Mouse (Mus musculus): ENCODE measurements at regions not wholly inside any gene's neighbourhood (a gene's known extent, or its start where the extent isn't known, plus 50 kb on each side); places are given as distances from the start of the nearest gene placed in this dataset.

DNA sequence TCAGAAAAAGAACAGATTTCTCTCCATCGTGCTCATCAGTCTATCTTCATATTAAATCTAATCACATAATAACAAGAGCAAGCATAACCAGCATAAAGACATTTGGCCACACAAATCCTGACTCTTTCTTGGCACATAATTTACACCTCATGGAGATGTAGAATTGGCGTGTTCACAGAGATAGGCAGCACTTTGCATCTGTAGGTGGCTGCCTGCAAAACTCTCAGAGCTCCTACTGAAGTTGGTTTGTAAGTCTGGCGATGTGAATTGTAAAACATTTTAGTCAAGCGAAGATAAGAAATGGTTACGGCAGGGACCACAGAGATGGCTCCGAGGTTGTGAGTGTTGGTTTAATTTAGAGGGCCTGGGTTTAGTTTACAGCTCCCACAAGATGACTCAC, 419.0 kb downstream of the Adamts20 start:
- no peak for ATAC-seq (replicated peaks; ENCODE audit: insufficient number of reproducible peaks, insufficient read depth, low FRiP score, low read depth)
- 87% methylated on average over 6 of the region's 6 CpGs for WGBS
- no peaks in the 10 kb centered on the region for H3K27me3 ChIP-seq
- H3K36me3 ChIP-seq = no peaks in the 10 kb centered on the region
- H3K9ac ChIP-seq = no peak overlapping the region
- no peak overlapping the region for H3K4me2 ChIP-seq
- H3K4me1 ChIP-seq (replicated peaks) = 0 out of 2 replicates have a peak, but pooled peaks cover 4% of the 10 kb centered on the region
- 0 out of 2 replicates have a peak, but pooled peaks cover 3% of the 10 kb centered on the region for H3K9me3 ChIP-seq (replicated peaks)
- no peak overlapping the region for H3K27ac ChIP-seq
- H3K4me3 ChIP-seq = no peak overlapping the region

- WGBS = 35% methylated on average over 18 of the region's 18 CpGs
- H3K4me1 ChIP-seq (replicated peaks) = 0 out of 2 replicates have a peak, but pooled peaks cover 4% of the 10 kb centered on the region
Measured at GRCm38 (mm10) chr15:94045131-94045756, 420.0 kb downstream of the Adamts20 start.

DNA sequence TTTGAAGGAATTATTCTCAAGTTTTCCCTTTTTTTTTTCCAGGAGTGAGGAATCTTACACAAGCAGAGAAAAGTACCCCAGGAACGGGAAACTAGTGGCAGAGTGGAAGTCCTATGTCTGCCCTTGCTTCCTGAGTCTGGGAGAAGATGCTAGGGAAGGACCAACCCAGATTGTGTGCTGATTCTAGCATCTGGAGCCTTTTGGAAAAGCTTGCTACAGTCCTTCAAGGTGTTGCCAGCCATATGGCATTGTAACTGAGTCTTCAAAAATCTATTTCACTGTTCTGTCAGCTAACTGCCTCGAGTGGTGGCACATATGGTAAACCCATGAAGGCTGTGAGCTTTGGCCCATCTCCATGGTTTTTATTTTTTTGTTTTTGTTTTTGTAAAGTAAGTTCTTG, 432.3 kb downstream of the Adamts20 start:
- 76% methylated on average over 2 of the region's 2 CpGs for WGBS
- Histone ChIP-seq H3K4me3 (no peak overlapping the region), H3K4me1 (replicated peaks) (no peaks in the 10 kb centered on the region), H3K27me3 (no peaks in the 10 kb centered on the region), H3K36me3 (no peaks in the 10 kb centered on the region), H3K27ac (no peak overlapping the region), H3K9ac (no peak overlapping the region), H3K9me3 (replicated peaks) (no peaks in the 10 kb centered on the region), H3K4me2 (no peak overlapping the region)
- ATAC-seq (replicated peaks; ENCODE audit: insufficient number of reproducible peaks, insufficient read depth, low FRiP score, low read depth) = no peak

More at GRCm38 (mm10) chr15:94045131-94045756, 420.0 kb downstream of the Adamts20 start:
- H3K4me2 ChIP-seq = peak overlapping the region; percentile 65
- no peak overlapping the region for H3K27ac ChIP-seq
- H3K4me3 ChIP-seq = peak overlapping the region; percentile 40
- H3K9ac ChIP-seq = 0 out of 2 replicates have a peak overlapping the region, but pooled peaks have one; percentile 3
- H3K36me3 ChIP-seq = no peaks in the 10 kb centered on the region
- no peak; the same call in 1 of the 2 replicates for ATAC-seq (replicated peaks; ENCODE audit: insufficient number of reproducible peaks, insufficient read depth, low FRiP score, low read depth)
- H3K27me3 ChIP-seq = no peaks in the 10 kb centered on the region
- H3K9me3 ChIP-seq (replicated peaks) = 0 out of 2 replicates have a peak, but pooled peaks cover 3% of the 10 kb centered on the region

- ATAC-seq (replicated peaks; ENCODE audit: insufficient number of reproducible peaks, insufficient read depth, low FRiP score, low read depth) = no peak
- no peak overlapping the region for H3K9ac ChIP-seq
- 0 out of 2 replicates have a peak overlapping the region, but pooled peaks have one; percentile 1 for H3K4me2 ChIP-seq
- no peaks in the 10 kb centered on the region for H3K9me3 ChIP-seq (replicated peaks)
- H3K27ac ChIP-seq = peak overlapping the region; percentile 73
- H3K4me3 ChIP-seq = no peak overlapping the region
- H3K4me1 ChIP-seq (replicated peaks) = peaks cover 35% of the 10 kb centered on the region
- no peaks in the 10 kb centered on the region for H3K27me3 ChIP-seq
- H3K36me3 ChIP-seq = no peaks in the 10 kb centered on the region
- WGBS = 37% methylated on average over 16 of the region's 16 CpGs
Measured at GRCm38 (mm10) chr15:94025996-94026696, 430.5 kb upstream of the Prickle1 start.

DNA sequence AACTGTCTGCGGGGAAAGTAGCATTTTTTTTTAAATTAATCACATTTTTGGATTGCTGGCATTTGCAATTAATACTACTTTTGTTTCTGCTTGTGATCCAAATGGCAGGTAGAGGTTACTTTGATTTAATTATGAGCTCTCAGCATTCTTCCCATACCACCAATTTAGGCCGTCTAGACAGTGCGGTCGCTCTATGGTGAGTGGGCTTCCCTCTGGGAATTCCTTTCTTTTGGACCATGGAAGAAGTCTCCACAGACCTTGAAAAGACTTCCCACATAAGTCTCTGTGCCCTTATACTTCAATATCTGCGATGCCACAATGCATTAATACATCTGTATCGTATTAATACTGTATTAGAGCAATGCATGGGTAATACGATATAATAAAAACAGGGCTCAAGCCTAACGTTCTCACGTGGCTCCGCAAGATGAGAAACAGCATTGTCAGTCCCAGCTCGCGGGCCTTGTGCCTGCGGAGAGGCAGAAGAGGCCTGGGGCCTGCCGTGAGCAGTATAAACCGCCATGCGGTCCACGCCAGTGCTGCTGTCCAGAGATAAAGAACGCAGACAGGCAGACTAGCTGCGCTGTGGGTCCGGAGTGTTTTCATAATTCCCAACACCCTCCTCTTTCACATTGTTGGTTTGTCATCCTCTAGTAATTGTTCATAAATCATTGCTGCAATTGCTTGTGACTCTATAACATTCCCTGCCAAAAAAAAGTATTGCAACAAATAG, 429.7 kb upstream of the Prickle1 start:
- Histone ChIP-seq H3K4me2 (peak overlapping the region; percentile 27; the same call in 1 of the 2 replicates), H3K27ac (peak overlapping the region; percentile 73), H3K36me3 (no peaks in the 10 kb centered on the region), H3K4me1 (replicated peaks) (peaks cover 35% of the 10 kb centered on the region), H3K9ac (no peak overlapping the region), H3K9me3 (replicated peaks) (no peaks in the 10 kb centered on the region), H3K4me3 (no peak overlapping the region), H3K27me3 (no peaks in the 10 kb centered on the region)
- WGBS = 49% methylated on average over 20 of the region's 20 CpGs
- no peak for ATAC-seq (replicated peaks; ENCODE audit: insufficient number of reproducible peaks, insufficient read depth, low FRiP score, low read depth)

GRCm38 (mm10) chr15:94024806-94025205, 429.1 kb upstream of the Prickle1 start:
- Histone ChIP-seq H3K27me3 (no peaks in the 10 kb centered on the region), H3K9ac (no peak overlapping the region), H3K4me3 (no peak overlapping the region), H3K36me3 (no peaks in the 10 kb centered on the region), H3K4me2 (no peak overlapping the region), H3K27ac (peak overlapping the region; percentile 73), H3K4me1 (replicated peaks) (peaks cover 35% of the 10 kb centered on the region), H3K9me3 (replicated peaks) (no peaks in the 10 kb centered on the region)
- WGBS = 41% methylated on average over 3 of the region's 3 CpGs
- no peak for ATAC-seq (replicated peaks; ENCODE audit: insufficient number of reproducible peaks, insufficient read depth, low FRiP score, low read depth)

DNA sequence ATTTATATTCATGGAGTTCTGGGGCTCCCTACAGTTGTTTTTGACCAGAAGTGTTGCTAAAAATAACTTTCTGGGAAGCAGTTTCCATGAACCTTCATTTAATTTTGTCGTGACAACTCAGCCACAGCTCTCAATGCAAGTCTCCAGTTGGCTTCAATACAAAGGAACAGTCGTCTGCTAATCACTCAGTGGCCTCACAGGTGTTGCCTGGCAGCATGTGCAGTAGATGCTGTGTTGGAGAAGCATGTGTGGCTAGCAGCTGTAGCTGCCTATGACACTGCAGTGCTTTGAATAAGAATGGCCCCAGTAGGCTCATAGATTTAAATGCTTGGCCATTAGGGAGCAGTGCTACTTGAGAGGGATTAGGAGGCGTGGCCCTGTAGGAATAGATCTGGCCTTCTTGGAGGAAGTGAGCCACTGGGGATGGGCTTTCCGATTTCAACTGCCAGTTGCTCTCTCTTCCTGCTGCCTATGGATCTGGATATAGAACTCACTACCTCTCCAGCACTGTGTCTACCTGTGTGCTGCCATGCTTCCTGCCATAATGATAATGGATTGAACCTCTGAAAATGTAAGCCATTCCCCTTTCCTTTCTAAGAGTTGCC, 428.5 kb upstream of the Prickle1 start:
- no peak overlapping the region for H3K4me2 ChIP-seq
- no peak overlapping the region for H3K4me3 ChIP-seq
- no peaks in the 10 kb centered on the region for H3K36me3 ChIP-seq
- H3K9ac ChIP-seq = no peak overlapping the region
- WGBS = 54% methylated on average over 4 of the region's 4 CpGs
- ATAC-seq (replicated peaks; ENCODE audit: insufficient number of reproducible peaks, insufficient read depth, low FRiP score, low read depth) = 0 out of 2 replicates have a peak, but pooled peaks have one; percentile 44
- peak overlapping the region; percentile 73 for H3K27ac ChIP-seq
- H3K27me3 ChIP-seq = no peaks in the 10 kb centered on the region
- 0 out of 2 replicates have a peak, but pooled peaks cover 1% of the 10 kb centered on the region for H3K9me3 ChIP-seq (replicated peaks)
- peaks cover 35% of the 10 kb centered on the region for H3K4me1 ChIP-seq (replicated peaks)

GRCm38 (mm10) chr15:94023501-94023900, 427.8 kb upstream of the Prickle1 start:
- no peak overlapping the region for H3K9ac ChIP-seq
- peak overlapping the region; percentile 73 for H3K27ac ChIP-seq
- H3K4me3 ChIP-seq = no peak overlapping the region

DNA sequence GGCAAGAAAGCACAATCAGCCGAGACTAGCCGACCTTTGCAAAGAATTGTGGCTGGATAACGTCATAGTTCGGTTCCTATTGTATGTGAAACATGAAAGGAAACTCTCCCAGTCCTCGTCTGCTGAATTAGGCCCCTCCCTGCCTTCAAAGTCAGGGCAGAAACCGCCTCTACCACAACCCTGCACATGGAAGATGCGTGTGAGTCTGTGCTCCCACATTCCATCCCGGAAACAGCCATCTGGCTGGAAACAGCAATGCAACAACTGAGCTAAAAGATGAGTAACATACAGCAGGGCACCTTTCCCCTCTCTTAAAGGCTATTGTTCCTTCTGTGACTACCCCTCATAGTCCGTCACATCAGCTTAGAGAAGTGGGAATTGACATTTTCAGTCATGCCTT, 422.1 kb upstream of the Prickle1 start:
- Histone ChIP-seq H3K9ac (no peak overlapping the region), H3K27me3 (no peaks in the 10 kb centered on the region), H3K9me3 (replicated peaks) (0 out of 2 replicates have a peak, but pooled peaks cover 4% of the 10 kb centered on the region), H3K4me3 (no peak overlapping the region), H3K27ac (no peak overlapping the region), H3K4me2 (no peak overlapping the region), H3K4me1 (replicated peaks) (no peaks in the 10 kb centered on the region), H3K36me3 (no peaks in the 10 kb centered on the region)
- WGBS = 66% methylated on average over 9 of the region's 9 CpGs
- no peak for ATAC-seq (replicated peaks; ENCODE audit: insufficient number of reproducible peaks, insufficient read depth, low FRiP score, low read depth)

More at GRCm38 (mm10) chr15:94023501-94023900, 427.8 kb upstream of the Prickle1 start:
- 44% methylated on average over 4 of the region's 4 CpGs for WGBS
- H3K9me3 ChIP-seq (replicated peaks) = 0 out of 2 replicates have a peak, but pooled peaks cover 4% of the 10 kb centered on the region
- H3K36me3 ChIP-seq = no peaks in the 10 kb centered on the region
- H3K27me3 ChIP-seq = no peaks in the 10 kb centered on the region
- H3K4me2 ChIP-seq = no peak overlapping the region
- ATAC-seq (replicated peaks; ENCODE audit: insufficient number of reproducible peaks, insufficient read depth, low FRiP score, low read depth) = no peak
- peaks cover 35% of the 10 kb centered on the region for H3K4me1 ChIP-seq (replicated peaks)

DNA sequence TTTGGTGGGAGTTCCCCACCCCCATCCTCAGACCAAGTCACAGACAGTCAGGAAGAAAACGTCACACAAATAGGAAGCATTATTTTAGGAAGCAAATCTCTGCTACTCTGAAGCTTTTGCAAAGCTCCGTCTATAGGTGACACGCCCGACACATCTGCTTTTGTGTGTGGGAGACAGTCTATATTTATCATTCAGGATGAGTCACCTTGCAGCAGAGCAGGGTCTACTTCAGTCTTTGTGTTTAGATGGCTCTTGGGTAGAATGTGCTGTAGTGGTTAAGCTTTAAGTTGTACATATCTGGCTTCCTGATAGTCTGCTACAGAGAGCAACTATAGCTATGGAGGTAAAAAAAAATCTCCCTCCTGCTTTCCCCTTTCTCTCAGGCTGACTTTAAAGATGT, 415.8 kb upstream of the Prickle1 start:
- Histone ChIP-seq H3K4me2 (no peak overlapping the region), H3K4me1 (replicated peaks) (no peaks in the 10 kb centered on the region; the same call in 1 of the 2 replicates), H3K36me3 (no peaks in the 10 kb centered on the region), H3K27ac (no peak overlapping the region), H3K4me3 (no peak overlapping the region), H3K9me3 (replicated peaks) (no peaks in the 10 kb centered on the region), H3K27me3 (no peaks in the 10 kb centered on the region), H3K9ac (no peak overlapping the region)
- WGBS = 21% methylated on average over 4 of the region's 4 CpGs
- ATAC-seq (replicated peaks; ENCODE audit: insufficient number of reproducible peaks, insufficient read depth, low FRiP score, low read depth) = no peak

- Histone ChIP-seq H3K4me1 (replicated peaks) (peaks cover 16% of the 10 kb centered on the region), H3K27ac (no peak overlapping the region), H3K4me3 (no peak overlapping the region), H3K9ac (no peak overlapping the region), H3K36me3 (no peaks in the 10 kb centered on the region), H3K4me2 (no peak overlapping the region), H3K27me3 (no peaks in the 10 kb centered on the region), H3K9me3 (replicated peaks) (no peaks in the 10 kb centered on the region)
- ATAC-seq (replicated peaks; ENCODE audit: insufficient number of reproducible peaks, insufficient read depth, low FRiP score, low read depth) = no peak
- 72% methylated on average over 5 of the region's 5 CpGs for WGBS
Measured at GRCm38 (mm10) chr15:94006082-94006481, 410.4 kb upstream of the Prickle1 start.

Measured in heart, embryonic 15.5 days (tissue).